Mouse (Mus musculus): ENCODE measurements around the gene Ptpn12.

GRCm38 (mm10) chr5:20963295-20963694, 92.4 kb downstream of the Ptpn12 start:
- TF ChIP-seq MAFK (IDR thresholded peaks at IDR 0.05; ENCODE audit: insufficient read depth, low read depth, low read length) (no peak), HCFC1 (IDR thresholded peaks at IDR 0.05; ENCODE audit: borderline replicate concordance, insufficient read depth, low read length) (no peak), ZNF384 (IDR thresholded peaks at IDR 0.05; ENCODE audit: low read depth, low read length) (no peak), CHD2 (IDR thresholded peaks at IDR 0.05; ENCODE audit: low read depth, low read length) (no peak)

All from ES-E14 (cell line).